Mouse (Mus musculus): ENCODE measurements at regions not wholly inside any gene's neighbourhood (a gene's known extent, or its start where the extent isn't known, plus 50 kb on each side); places are given as distances from the start of the nearest gene placed in this dataset.

- TF ChIP-seq CTCF (IDR thresholded peaks at IDR 0.05; ENCODE audit: borderline replicate concordance, extremely low read depth, insufficient read depth, insufficient read length) (no peak), POLR2A (IDR thresholded peaks at IDR 0.05; ENCODE audit: borderline replicate concordance, extremely low read depth, insufficient read depth, insufficient read length, poor library complexity, severe bottlenecking) (no peak)
Measured at GRCm38 (mm10) chr3:151020014-151020413, 417.7 kb upstream of the Adgrl4 start.
